Mouse (Mus musculus) gastrocnemius, postnatal 25 days (tissue): ENCODE measurements around the gene Pou3f4. TPM values are rescaled to one million over a fixed set of nuclear protein-coding genes. Genes with fewer than 3 reads are reported as not detected.
"Not testable (repeated sequence)": the region's sequence is repeated elsewhere in the genome, so short reads cannot be mapped to it uniquely, and the experiment has no call there.

ENCODE experiments used
- DNase-seq: peaks from one replicate; pipeline ENCODE4 v3.0.0; 2022
- long read RNA-seq, 2 experiments: library from polyadenylated mRNA; stranded (forward); transcript quantifications; one replicate each; pipeline ENCODE4 v2.0.0; 2021
- total RNA-seq, 2 experiments: library from RNA; stranded (reverse); gene quantifications; 1 replicate in 1 of 2; 2 replicates in 1 of 2; pipeline ENCODE4 v1.2.3; 2021

The Pou3f4 gene
- total RNA-seq, result not detected
- long read RNA-seq, experiment 1, result 0 reads
- long read RNA-seq, experiment 2, result 0 reads

GRCm38 (mm10) chrX:110814151-110814571 is at the start of gene Pou3f4:
Gene Pou3f4, plus strand, starts transcription at chrX:110814280.
- peak; percentile 8 for DNase-seq

- DNase-seq, result no peak
Observed at GRCm38 (mm10) chrX:110765939-110766338, 48.1 kb upstream of the Pou3f4 start.

GRCm38 (mm10) chrX:110774807-110775206 is 39.3 kb upstream of the Pou3f4 start:
- DNase-seq, result not testable (repeated sequence)

GRCm38 (mm10) chrX:110802502-110802901 is 11.6 kb upstream of the Pou3f4 start:
- DNase-seq, result no peak

GRCm38 (mm10) chrX:110810001-110810578 is 4.0 kb upstream of the Pou3f4 start:
- DNase-seq, result no peak

GRCm38 (mm10) chrX:110810753-110811506 is 3.1 kb upstream of the Pou3f4 start:
- DNase-seq, result no peak

- DNase-seq, result no peak
Observed at GRCm38 (mm10) chrX:110812071-110812470, 2.0 kb upstream of the Pou3f4 start.

- DNase-seq, result no peak
Observed at GRCm38 (mm10) chrX:110813401-110813800, 679 bp upstream of the Pou3f4 start.

- DNase-seq, result no peak
Observed at GRCm38 (mm10) chrX:110814592-110815548, 790 bp downstream of the Pou3f4 start.

- DNase-seq, result no peak
Observed at GRCm38 (mm10) chrX:110815549-110815930, 1.5 kb downstream of the Pou3f4 start.

GRCm38 (mm10) chrX:110816609-110817008 is 2.5 kb downstream of the Pou3f4 start:
- DNase-seq, result no peak

- DNase-seq, result no peak
Observed at GRCm38 (mm10) chrX:110817211-110817610, 3.1 kb downstream of the Pou3f4 start.

GRCm38 (mm10) chrX:110837450-110837849 is 23.4 kb downstream of the Pou3f4 start:
- DNase-seq, result no peak

GRCm38 (mm10) chrX:110851300-110851699 is 37.2 kb downstream of the Pou3f4 start:
- DNase-seq, result no peak
